Mouse (Mus musculus) C2C12 (cell line): ENCODE measurements around the gene Nr1i3.
"Not testable (repeated sequence)": the region's sequence is repeated elsewhere in the genome, so short reads cannot be mapped to it uniquely, and the experiment has no call there.

ENCODE experiments used
- CTCF ChIP-seq: IDR thresholded peaks from one replicate; pipeline ENCODE4 v1.5.1; 2011; ENCODE audit not compliant: control insufficient read depth, insufficient read depth, insufficient read length
- MYOD1 ChIP-seq: IDR thresholded peaks from one replicate; pipeline ENCODE4 v1.6.1; 2011; ENCODE audit warnings: low read depth; ENCODE audit not compliant: control insufficient read depth, insufficient read length

DNA sequence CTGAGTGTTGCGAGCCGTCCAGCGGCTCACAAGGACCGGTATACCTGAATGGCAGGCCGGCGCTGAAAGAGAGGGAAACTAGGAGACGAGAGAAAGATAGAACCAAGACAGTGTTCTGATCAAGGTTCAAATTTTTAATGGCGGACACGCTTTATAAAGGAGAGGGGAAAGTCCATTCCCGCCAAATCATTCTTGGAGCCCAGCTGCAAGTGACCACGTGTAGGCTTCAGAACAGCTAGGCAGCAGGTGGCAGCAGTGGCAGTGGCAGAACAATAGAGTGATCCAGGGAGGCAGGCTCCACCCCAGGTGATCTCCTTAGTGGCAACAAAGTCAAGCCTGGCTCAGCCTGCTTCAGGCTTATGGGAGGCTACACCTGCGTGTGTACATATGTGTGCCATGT, 28.2 kb downstream of the Nr1i3 start:
- TF ChIP-seq CTCF, MYOD1: not testable (repeated sequence)
